Mouse (Mus musculus) gastrocnemius, adult 18-20 months (tissue): ENCODE results near the gene Hacl1. TPM values are rescaled to one million over a fixed set of nuclear protein-coding genes. Genes with fewer than 3 reads are reported as not detected.
"Not testable (repeated sequence)": the region's sequence is repeated elsewhere in the genome, so short reads cannot be mapped to it uniquely, and the experiment has no call there.

Source experiments
- DNase-seq: peaks from one replicate; pipeline ENCODE4 v3.0.0; 2021; ENCODE audit warnings: low spot score
- total RNA-seq, 2 experiments: library from RNA; stranded (reverse); gene quantifications; 2 replicates each; pipeline ENCODE4 v1.2.3; 2021

The Hacl1 gene
- total RNA-seq, 2 experiments from 2014 or later = 10.3 to 11.3 TPM

DNA sequence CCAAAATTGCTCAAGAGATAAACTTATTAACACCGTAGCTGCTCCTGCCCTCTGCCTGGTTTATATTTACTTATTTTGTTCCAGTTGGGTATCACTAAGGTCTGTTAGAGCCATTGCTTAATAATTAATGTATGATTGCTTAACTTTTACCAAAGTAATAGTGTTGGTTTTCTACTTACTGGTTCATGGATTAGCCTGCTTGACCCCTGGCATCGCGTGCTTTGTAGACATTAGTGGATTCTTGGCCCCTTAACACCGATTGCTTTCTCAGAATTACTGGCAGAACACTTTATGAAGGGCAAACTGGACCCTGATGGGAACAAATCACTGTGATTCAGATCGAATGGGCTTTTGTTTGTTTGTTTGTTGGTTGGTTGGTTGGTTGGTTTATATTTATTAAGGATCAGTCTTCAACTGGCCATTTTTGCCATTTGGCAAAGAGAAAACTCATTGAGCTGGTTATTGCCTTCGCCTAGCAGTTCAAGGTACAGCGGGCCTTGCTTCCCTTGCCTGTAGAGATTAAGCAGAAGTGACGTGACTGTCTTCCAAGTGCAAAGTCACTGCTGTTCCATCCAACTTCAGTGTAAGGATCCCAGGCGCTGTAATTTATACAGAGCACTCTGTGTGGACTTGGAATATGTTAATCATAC is 545 bp upstream of the Hacl1 start:
- DNase-seq = no peak

DNA sequence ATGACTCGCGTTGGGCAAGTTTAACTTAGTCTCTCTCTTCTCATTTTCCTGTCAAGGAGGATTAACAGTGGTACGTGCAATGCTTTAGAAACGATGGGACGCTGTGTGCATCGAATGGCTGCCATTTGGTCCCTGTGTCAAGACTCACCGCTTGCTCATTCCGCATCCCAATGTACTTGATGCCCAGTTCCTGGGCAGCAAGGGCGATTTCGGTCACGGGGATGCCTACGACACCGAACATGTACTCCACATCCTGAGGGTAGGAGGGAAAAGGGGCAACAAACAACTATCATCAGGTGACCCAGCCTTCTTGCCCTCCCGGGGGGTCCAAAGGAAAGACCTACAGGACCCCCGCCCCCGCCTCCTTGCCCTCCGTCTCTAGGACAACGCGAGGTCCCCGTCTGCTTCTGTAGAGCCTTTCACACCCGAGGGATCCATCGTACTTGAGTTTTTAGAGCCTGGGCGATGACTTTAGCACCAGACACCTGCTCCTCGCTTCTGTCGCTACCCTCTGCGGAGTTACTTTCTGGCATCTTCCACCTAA is 668 bp downstream of the Hacl1 start, which contains the start of gene Gm49387:
Gm49387 (minus strand) TSS at position 533 of the 544 bp plus-strand sequence.
- no peak for DNase-seq

DNA sequence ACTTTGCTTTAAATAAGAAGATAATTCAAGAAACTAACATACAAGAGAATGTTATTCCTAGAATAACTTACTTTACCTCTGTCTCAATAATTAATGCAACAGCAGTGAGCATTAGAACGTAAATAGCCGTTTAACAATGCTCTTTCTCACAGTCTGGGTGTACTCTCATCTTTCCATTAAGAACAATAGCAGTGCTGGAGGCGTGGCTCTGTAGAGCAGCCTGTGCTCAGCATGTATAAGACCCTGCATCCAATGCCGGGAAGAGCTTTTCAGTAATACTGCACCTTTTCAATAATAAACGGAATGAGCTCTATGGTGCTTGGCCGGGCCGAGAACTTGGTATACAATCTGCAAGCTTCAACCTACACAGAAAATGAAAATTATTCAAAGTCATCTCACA is 10.4 kb downstream of the Hacl1 start:
- DNase-seq = no peak

DNA sequence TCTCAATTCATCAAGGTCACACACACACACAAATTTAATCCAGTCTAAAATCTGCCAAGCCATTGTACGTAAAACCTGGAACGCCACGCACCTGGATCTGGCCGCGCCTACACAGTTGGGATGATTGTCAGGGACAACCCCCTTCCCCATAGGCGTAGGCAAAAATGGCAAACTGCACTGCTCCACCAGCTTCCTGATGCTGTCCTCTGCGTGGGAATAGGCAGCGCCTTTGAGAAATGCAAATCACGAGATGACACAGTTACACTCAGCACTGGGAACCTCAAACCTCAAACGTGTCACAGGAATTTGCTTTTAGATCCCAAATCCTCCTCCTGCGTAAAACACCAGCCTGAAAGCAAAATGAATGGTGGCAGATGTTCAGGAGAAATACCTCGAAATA is 18.3 kb downstream of the Hacl1 start:
- DNase-seq = no peak

DNA sequence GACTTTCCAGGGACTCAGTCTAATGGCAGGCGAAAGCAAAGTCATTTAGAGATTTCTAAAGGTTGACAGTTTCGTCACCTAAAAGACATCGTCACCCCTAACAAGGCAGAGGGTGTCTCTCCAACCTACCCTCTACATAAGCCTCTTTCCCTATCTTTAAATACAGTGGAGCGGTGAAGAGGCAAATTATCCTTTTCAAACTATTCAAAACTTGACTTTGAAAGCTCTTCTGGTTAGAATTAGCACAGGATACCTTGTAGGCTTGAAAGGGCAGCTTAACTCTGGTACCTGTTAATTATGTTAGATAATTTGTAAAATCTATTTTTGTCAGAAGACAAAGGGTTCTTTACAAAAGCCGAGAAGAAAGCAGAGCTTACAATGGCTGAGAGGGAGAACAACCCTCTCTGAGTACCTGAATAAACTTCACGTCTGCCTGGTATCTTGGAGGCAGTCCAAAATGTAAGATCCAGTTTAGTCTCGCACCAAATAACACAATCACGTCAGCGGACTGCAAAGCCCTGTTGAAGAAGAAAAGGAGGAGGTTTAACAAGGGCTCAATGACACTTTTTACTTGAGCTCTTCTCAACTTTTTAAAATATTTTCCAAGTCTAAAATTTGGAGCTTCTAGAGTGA is 20.4 kb downstream of the Hacl1 start:
- DNase-seq = no peak

DNA sequence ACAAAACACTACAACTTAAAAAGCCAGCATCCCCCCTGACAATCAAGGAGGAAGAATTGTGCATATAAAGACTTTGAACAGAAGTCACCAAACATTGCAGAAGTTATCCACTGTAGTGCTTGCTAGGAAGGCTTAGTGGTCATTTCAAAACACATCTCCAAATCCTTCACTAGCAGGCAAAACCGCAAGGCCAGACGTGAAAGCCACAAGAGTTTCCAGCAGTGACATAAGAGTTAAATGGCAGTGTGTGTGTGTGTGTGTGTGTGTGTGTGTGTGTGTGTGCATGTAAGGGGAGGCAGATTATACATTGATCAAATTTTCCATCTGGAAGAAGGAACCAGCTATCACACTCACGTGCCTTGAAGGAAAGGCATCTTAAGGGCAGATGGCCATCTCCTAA is 23.1 kb downstream of the Hacl1 start:
- no peak for DNase-seq

DNA sequence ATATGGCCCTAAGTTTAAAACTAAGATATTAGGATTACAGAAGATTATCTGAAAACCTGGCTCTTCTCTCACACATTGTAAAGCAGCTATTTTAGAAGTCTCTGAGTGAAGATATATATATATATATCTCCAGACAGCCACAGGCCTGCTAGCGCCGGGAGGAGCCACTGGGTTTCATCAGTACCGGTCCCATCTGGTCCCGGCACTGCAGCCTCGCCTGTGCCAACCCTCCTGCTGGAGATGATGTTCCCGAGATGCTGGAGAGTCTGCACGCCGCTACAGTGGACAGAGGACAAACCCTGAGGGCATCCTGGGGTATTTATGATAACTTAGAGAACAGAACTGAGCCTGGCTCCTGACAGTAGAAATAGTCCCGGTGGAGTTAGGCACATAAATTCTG is 23.9 kb downstream of the Hacl1 start:
- no peak for DNase-seq

- DNase-seq = no peak
These were observed 27.4 kb downstream of the Hacl1 start for GRCm38 (mm10) chr14:31613671-31614070.

DNA sequence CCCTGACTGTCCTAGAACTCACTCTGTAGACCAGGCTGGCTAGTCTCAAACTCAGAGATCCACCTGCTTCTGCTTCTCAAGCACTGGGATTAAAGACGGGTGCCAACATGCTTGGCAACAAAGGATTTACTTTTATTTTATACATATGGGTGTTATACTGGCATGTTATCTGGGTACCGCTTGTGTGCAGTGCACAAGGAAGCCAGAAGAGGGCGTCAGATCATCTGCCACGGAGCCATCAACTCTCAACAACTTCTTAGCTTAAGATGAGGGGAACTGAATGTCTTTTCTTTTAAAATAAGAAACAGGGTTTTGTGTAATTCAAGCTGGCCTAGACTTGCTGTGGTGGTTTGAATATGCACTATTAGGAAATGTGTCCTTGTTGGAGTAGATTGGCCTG is 29.1 kb downstream of the Hacl1 start:
- no peak for DNase-seq

GRCm38 (mm10) chr14:31605514-31605913 is 35.6 kb downstream of the Hacl1 start:
- no peak for DNase-seq

GRCm38 (mm10) chr14:31604916-31605315 is 36.2 kb downstream of the Hacl1 start:
- peak; percentile 11 for DNase-seq

DNA sequence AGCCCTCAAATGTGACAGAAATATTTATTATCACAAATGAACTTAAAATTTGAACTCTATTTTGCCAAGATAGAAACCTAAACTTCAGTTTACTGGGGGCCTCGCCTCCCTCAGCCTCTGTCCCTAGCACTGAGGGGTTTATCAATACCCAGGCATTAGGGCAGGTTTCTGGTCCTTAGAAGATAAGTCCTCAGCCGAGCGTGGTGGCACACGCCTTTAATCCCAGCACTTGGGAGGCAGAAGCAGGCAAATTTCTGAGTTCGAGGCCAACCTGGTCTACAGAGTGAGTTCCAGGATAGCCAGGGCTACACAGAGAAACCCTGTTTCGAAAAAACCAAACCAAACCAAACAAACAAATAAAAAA is 38.5 kb downstream of the Hacl1 start:
- DNase-seq = not testable (repeated sequence)

DNA sequence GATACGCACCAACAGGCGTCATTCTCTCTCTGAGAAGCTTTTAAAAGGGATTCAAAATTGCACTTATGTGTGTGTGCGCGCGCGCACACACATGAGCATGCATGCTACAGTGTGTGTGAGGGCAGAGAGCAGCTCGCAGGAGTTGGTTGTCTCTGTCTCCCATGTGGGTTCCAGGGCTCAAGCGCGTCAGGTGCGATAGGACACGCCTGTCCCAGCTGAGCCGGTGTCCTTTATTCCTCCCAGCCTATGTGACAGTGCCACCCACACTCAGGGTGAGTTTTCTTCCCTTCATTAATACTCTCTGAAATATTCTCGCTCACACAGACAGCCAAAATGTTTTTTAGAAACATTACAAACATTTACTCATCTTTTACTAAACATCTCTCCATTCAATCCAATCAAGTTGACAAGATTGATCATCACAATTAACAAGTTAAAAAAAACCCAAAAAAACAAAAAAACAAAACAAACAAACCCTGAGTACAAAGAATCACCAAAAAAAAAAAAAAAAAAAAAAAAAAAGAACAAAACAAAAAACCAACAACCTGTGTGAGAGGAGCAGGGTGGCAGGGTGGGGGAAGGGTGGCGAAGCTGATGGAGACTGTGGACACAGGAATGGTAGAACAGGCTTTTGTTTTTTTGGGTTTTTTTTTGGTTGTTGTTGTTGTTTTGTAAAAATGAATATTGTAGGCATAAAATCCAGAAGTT is 39.0 kb downstream of the Hacl1 start:
- no peak for DNase-seq

GRCm38 (mm10) chr14:31597446-31597845 is 43.6 kb downstream of the Hacl1 start:
- DNase-seq = no peak

DNA sequence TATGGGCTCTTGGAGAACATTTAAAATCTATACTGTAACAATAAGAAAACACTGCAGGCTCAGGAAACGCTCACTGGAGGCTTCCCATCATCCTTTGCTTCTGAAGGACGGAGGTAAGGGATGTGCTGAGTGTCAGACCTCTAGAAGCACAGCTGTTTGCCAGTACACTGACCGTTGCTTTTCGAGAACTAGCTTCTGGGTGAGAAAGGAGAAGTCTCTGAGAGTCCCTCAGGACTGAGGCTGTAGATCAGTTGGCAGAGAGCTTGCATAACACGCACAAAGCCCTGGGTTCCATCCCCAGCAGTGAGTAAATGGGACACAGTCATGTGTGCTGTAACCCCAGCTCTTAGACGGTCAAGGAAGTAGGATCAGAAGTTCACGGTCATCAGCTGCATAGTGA is 44.7 kb downstream of the Hacl1 start:
- no peak for DNase-seq

DNA sequence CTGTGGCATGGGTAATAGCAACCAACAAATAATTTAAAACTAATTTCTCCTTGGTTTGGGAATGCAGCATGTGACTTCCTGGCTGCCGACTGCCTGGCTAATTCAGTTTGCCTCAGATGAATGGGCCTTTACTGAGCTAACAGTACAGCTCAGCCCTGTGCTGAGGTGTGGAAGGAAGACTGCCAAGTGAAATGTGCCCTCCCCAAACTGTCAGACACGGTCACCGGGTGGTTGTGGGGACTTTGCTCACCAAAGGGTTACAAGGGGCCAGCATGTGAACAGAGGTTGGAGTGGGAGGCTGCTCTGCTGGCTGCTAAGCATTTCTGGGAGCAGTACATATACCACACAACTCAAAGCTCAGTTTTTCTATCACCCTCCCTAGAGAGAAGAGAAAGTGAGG is 46.4 kb downstream of the Hacl1 start:
- no peak for DNase-seq

- DNase-seq = no peak
These were observed 48.0 kb downstream of the Hacl1 start for GRCm38 (mm10) chr14:31593036-31593435.

- no peak for DNase-seq
These were observed 49.8 kb downstream of the Hacl1 start, which contains the start of gene Colq for GRCm38 (mm10) chr14:31591243-31591642. Colq (minus strand) TSS chr14:31591343.

DNA sequence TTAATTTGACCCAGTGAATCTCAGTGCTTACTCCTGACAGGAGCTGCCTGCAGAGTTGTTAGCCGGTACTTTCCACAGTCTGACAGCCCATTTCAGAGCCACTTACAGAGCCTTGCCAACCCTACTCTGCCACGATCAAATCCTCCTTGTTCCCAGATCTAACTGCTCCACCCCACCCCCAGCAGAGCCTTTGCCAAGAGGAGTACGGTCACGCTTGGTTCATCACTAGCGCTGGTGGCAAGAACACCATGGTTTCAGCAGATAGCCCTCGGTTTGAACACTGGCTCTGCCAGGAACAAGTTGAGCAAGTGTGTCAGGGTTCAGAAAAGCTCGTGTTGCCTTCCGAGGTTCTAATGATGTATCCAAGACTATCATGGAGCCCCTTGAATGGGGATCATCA is 54.6 kb downstream of the Hacl1 start:
- DNase-seq = no peak

- DNase-seq = no peak
These were observed 58.0 kb downstream of the Hacl1 start for GRCm38 (mm10) chr14:31583082-31583481.

- DNase-seq = no peak
These were observed 62.9 kb downstream of the Hacl1 start for GRCm38 (mm10) chr14:31577966-31578735.
